Mouse (Mus musculus) heart, postnatal 10 days (tissue): ENCODE data around the gene St7l. TPM values are rescaled to one million over a fixed set of nuclear protein-coding genes. Genes with fewer than 3 reads are reported as not detected.

Experiments
- DNase-seq, 2 experiments: peaks; one replicate each; pipeline ENCODE4 v3.0.0; 2021
- intact Hi-C: fragments of 180-260 bp; cut with DNase I; formaldehyde crosslinking; loops from one replicate; pipeline ENCODE4 v1.15.1; 2025
- total RNA-seq, 2 experiments: library from RNA; stranded (reverse); gene quantifications; 2 replicates each; pipeline ENCODE4 v1.2.3; 2021

The St7l gene
- total RNA-seq, 2 experiments from 2014 or later = 21.6 to 22.6 TPM

- DNase-seq = no peak
- intact Hi-C loops = no loop called here
Observed at GRCm38 (mm10) chr3:104888585-104888984, 24.8 kb downstream of the St7l start.

- intact Hi-C loops = no loop called here
- DNase-seq = no peak
Observed at GRCm38 (mm10) chr3:104896141-104896540, 32.3 kb downstream of the St7l start.

- intact Hi-C loops = no loop called here
- no peak for DNase-seq
Observed at GRCm38 (mm10) chr3:104901154-104901553, 37.3 kb downstream of the St7l start.

- no peak for DNase-seq
- intact Hi-C loops = no loop called here
Observed at GRCm38 (mm10) chr3:104905389-104905788, 41.6 kb downstream of the St7l start.

- DNase-seq = no peak
- intact Hi-C loops = no loop called here
Observed at GRCm38 (mm10) chr3:104906007-104906406, 42.2 kb downstream of the St7l start.

GRCm38 (mm10) chr3:104909195-104909594 is 45.4 kb downstream of the St7l start:
- intact Hi-C loops = no loop called here

GRCm38 (mm10) chr3:104914986-104915385 is 51.2 kb downstream of the St7l start:
- intact Hi-C loops = no loop called here
- DNase-seq = no peak

More at GRCm38 (mm10) chr3:104909195-104909594, 45.4 kb downstream of the St7l start:
- no peak for DNase-seq

- intact Hi-C loops = no loop called here
- DNase-seq = no peak
Observed at GRCm38 (mm10) chr3:104929385-104929784, 65.6 kb downstream of the St7l start.

- intact Hi-C loops = no loop called here
- DNase-seq = no peak
Observed at GRCm38 (mm10) chr3:104937728-104938305, 74.0 kb downstream of the St7l start.

GRCm38 (mm10) chr3:104938327-104938726 is 74.5 kb downstream of the St7l start:
- intact Hi-C loops = no loop called here
- DNase-seq = no peak

GRCm38 (mm10) chr3:104940691-104941090 is 76.9 kb downstream of the St7l start:
- intact Hi-C loops = no loop called here
- no peak for DNase-seq

GRCm38 (mm10) chr3:104942682-104943081 is 78.9 kb downstream of the St7l start:
- intact Hi-C loops = no loop called here
- DNase-seq = no peak

- intact Hi-C loops = no loop called here
- peak in 1 of 2 experiments; percentile 38 for DNase-seq
Observed at GRCm38 (mm10) chr3:104943333-104943732, 79.5 kb downstream of the St7l start.

GRCm38 (mm10) chr3:104944894-104945293 is 81.1 kb downstream of the St7l start:
- intact Hi-C loops = no loop called here
- no peak for DNase-seq

- intact Hi-C loops = no loop called here
- no peak for DNase-seq
Observed at GRCm38 (mm10) chr3:104950926-104951325, 87.1 kb downstream of the St7l start.

- intact Hi-C loops = no loop called here
- DNase-seq = peak in 1 of 2 experiments; percentile 25
Observed at GRCm38 (mm10) chr3:104952891-104953670, 89.3 kb downstream of the St7l start.

GRCm38 (mm10) chr3:104954137-104954536 is 90.3 kb downstream of the St7l start:
- intact Hi-C loops = no loop called here
- no peak for DNase-seq

GRCm38 (mm10) chr3:104954551-104954950 is 90.7 kb downstream of the St7l start:
- intact Hi-C loops = no loop called here
- no peak for DNase-seq

- DNase-seq = no peak
- intact Hi-C loops = no loop called here
Observed at GRCm38 (mm10) chr3:104956131-104956581, 92.4 kb downstream of the St7l start.

- DNase-seq = no peak
- intact Hi-C loops = no loop called here
Observed at GRCm38 (mm10) chr3:104960026-104961000, 96.5 kb downstream of the St7l start.
